Mouse (Mus musculus): ENCODE measurements around the gene Kdm2b. TPM values are rescaled to one million over a fixed set of nuclear protein-coding genes. Genes with fewer than 3 reads are reported as not detected.
"Not testable (repeated sequence)": the region's sequence is repeated elsewhere in the genome, so short reads cannot be mapped to it uniquely, and the experiment has no call there.

Kdm2b gene
- polyA plus RNA-seq, 1 experiment = 30.3 TPM

- Histone ChIP-seq H3K4me3 (ENCODE audit: extremely low read depth, insufficient read depth, insufficient read length) (no peak overlapping the region), H3K36me3 (ENCODE audit: control insufficient read depth, insufficient read depth, low read length) (peaks cover 2% of the 10 kb centered on the region; the same call in 1 of the 2 replicates), H3K27me3 (ENCODE audit: control insufficient read depth, insufficient read depth, low read length) (no peaks in the 10 kb centered on the region), H3K4me1 (ENCODE audit: control insufficient read depth, insufficient read depth, insufficient read length) (peaks cover 7% of the 10 kb centered on the region; the same call in 1 of the 2 replicates), H3K27ac (ENCODE audit: insufficient read depth, low read length) (no peak overlapping the region)
- TF ChIP-seq CTCF (IDR thresholded peaks at IDR 0.05; ENCODE audit: extremely low read depth, insufficient read depth, insufficient read length, insufficient replicate concordance) (no peak), POLR2A (IDR thresholded peaks at IDR 0.05; ENCODE audit: low read depth, low read length) (no peak)
- 75% methylated on average over 5 of the region's 5 CpGs for WGBS
- no peak for DNase-seq (ENCODE audit: low read depth in 1 of 2, low spot score in 2 of 2)
These were observed 5.1 kb downstream of the Kdm2b start for GRCm38 (mm10) chr5:122984483-122984882.

GRCm38 (mm10) chr5:122978970-122979369 is 10.7 kb downstream of the Kdm2b start:
- WGBS = 49% methylated on average over 8 of the region's 8 CpGs
- Histone ChIP-seq H3K27ac (ENCODE audit: insufficient read depth, low read length) (no peak overlapping the region), H3K4me3 (ENCODE audit: extremely low read depth, insufficient read depth, insufficient read length) (no peak overlapping the region), H3K4me1 (ENCODE audit: control insufficient read depth, insufficient read depth, insufficient read length) (no peaks in the 10 kb centered on the region), H3K27me3 (ENCODE audit: control insufficient read depth, insufficient read depth, low read length) (no peaks in the 10 kb centered on the region), H3K36me3 (ENCODE audit: control insufficient read depth, insufficient read depth, low read length) (peaks cover 2% of the 10 kb centered on the region; the same call in 1 of the 2 replicates)
- DNase-seq (ENCODE audit: low read depth in 1 of 2, low spot score in 2 of 2) = no peak
- TF ChIP-seq POLR2A (IDR thresholded peaks at IDR 0.05; ENCODE audit: low read depth, low read length) = no peak
- TF ChIP-seq CTCF (IDR thresholded peaks at IDR 0.05; ENCODE audit: extremely low read depth, insufficient read depth, insufficient read length, insufficient replicate concordance) = no peak

- not testable (repeated sequence) for H3K4me1 ChIP-seq (ENCODE audit: control insufficient read depth, insufficient read depth, insufficient read length); DNase-seq (ENCODE audit: low read depth in 1 of 2, low spot score in 2 of 2); H3K27ac ChIP-seq (ENCODE audit: insufficient read depth, low read length); H3K36me3 ChIP-seq (ENCODE audit: control insufficient read depth, insufficient read depth, low read length); H3K27me3 ChIP-seq (ENCODE audit: control insufficient read depth, insufficient read depth, low read length); H3K4me3 ChIP-seq (ENCODE audit: extremely low read depth, insufficient read depth, insufficient read length)
- WGBS = 88% methylated on average over 4 of the region's 4 CpGs
These were observed 14.9 kb downstream of the Kdm2b start for GRCm38 (mm10) chr5:122974701-122975100.

- Histone ChIP-seq H3K4me3 (ENCODE audit: extremely low read depth, insufficient read depth, insufficient read length) (no peak overlapping the region), H3K27me3 (ENCODE audit: control insufficient read depth, insufficient read depth, low read length) (no peaks in the 10 kb centered on the region), H3K4me1 (ENCODE audit: control insufficient read depth, insufficient read depth, insufficient read length) (no peaks in the 10 kb centered on the region; the same call in 1 of the 2 replicates), H3K36me3 (ENCODE audit: control insufficient read depth, insufficient read depth, low read length) (no peaks in the 10 kb centered on the region), H3K27ac (ENCODE audit: insufficient read depth, low read length) (no peak overlapping the region)
- WGBS = 88% methylated on average over 9 of the region's 9 CpGs
- DNase-seq (ENCODE audit: low read depth in 1 of 2, low spot score in 2 of 2) = no peak
- TF ChIP-seq CTCF (IDR thresholded peaks at IDR 0.05; ENCODE audit: extremely low read depth, insufficient read depth, insufficient read length, insufficient replicate concordance) (no peak), POLR2A (IDR thresholded peaks at IDR 0.05; ENCODE audit: low read depth, low read length) (no peak)
These were observed 17.5 kb downstream of the Kdm2b start for GRCm38 (mm10) chr5:122972116-122972515.

GRCm38 (mm10) chr5:122971438-122971837 is 18.2 kb downstream of the Kdm2b start:
- no peak overlapping the region for H3K27ac ChIP-seq (ENCODE audit: insufficient read depth, low read length)
- TF ChIP-seq CTCF (IDR thresholded peaks at IDR 0.05; ENCODE audit: extremely low read depth, insufficient read depth, insufficient read length, insufficient replicate concordance) (no peak), POLR2A (IDR thresholded peaks at IDR 0.05; ENCODE audit: low read depth, low read length) (no peak)
- no peaks in the 10 kb centered on the region for H3K36me3 ChIP-seq (ENCODE audit: control insufficient read depth, insufficient read depth, low read length)
- no peaks in the 10 kb centered on the region for H3K27me3 ChIP-seq (ENCODE audit: control insufficient read depth, insufficient read depth, low read length)
- WGBS = 90% methylated on average over 4 of the region's 4 CpGs
- H3K4me3 ChIP-seq (ENCODE audit: extremely low read depth, insufficient read depth, insufficient read length) = no peak overlapping the region
- no peak for DNase-seq (ENCODE audit: low read depth in 1 of 2, low spot score in 2 of 2)
- no peaks in the 10 kb centered on the region; the same call in 1 of the 2 replicates for H3K4me1 ChIP-seq (ENCODE audit: control insufficient read depth, insufficient read depth, insufficient read length)

GRCm38 (mm10) chr5:122970056-122970455 is 19.6 kb downstream of the Kdm2b start:
- TF ChIP-seq CTCF (IDR thresholded peaks at IDR 0.05; ENCODE audit: extremely low read depth, insufficient read depth, insufficient read length, insufficient replicate concordance) = no peak
- TF ChIP-seq POLR2A (IDR thresholded peaks at IDR 0.05; ENCODE audit: low read depth, low read length) = no peak
- no peaks in the 10 kb centered on the region; the same call in 1 of the 2 replicates for H3K4me1 ChIP-seq (ENCODE audit: control insufficient read depth, insufficient read depth, insufficient read length)
- 56% methylated on average over 5 of the region's 5 CpGs for WGBS

GRCm38 (mm10) chr5:122968322-122968721 is 21.3 kb downstream of the Kdm2b start:
- Histone ChIP-seq H3K27me3 (ENCODE audit: control insufficient read depth, insufficient read depth, low read length) (no peaks in the 10 kb centered on the region), H3K27ac (ENCODE audit: insufficient read depth, low read length) (no peak overlapping the region), H3K4me1 (ENCODE audit: control insufficient read depth, insufficient read depth, insufficient read length) (no peaks in the 10 kb centered on the region; the same call in 1 of the 2 replicates), H3K36me3 (ENCODE audit: control insufficient read depth, insufficient read depth, low read length) (no peaks in the 10 kb centered on the region), H3K4me3 (ENCODE audit: extremely low read depth, insufficient read depth, insufficient read length) (no peak overlapping the region)
- 24% methylated on average over 4 of the region's 4 CpGs for WGBS
- peak; percentile 62 to 84 for DNase-seq (ENCODE audit: low read depth in 1 of 2, low spot score in 2 of 2)
- TF ChIP-seq POLR2A (IDR thresholded peaks at IDR 0.05; ENCODE audit: low read depth, low read length) (no peak), CTCF (IDR thresholded peaks at IDR 0.05; ENCODE audit: extremely low read depth, insufficient read depth, insufficient read length, insufficient replicate concordance) (peak; percentile 83; the same call in 1 of the 2 replicates)

More at GRCm38 (mm10) chr5:122970056-122970455, 19.6 kb downstream of the Kdm2b start:
- H3K27ac ChIP-seq (ENCODE audit: insufficient read depth, low read length) = peak overlapping the region; percentile 37; the same call in 1 of the 2 replicates
- DNase-seq (ENCODE audit: low read depth in 1 of 2, low spot score in 2 of 2) = no peak
- no peaks in the 10 kb centered on the region for H3K27me3 ChIP-seq (ENCODE audit: control insufficient read depth, insufficient read depth, low read length)
- no peak overlapping the region for H3K4me3 ChIP-seq (ENCODE audit: extremely low read depth, insufficient read depth, insufficient read length)
- no peaks in the 10 kb centered on the region for H3K36me3 ChIP-seq (ENCODE audit: control insufficient read depth, insufficient read depth, low read length)

Measured in spleen, adult 2 months (tissue).